Mouse (Mus musculus): ENCODE measurements around the gene Hacd2. TPM values are rescaled to one million over a fixed set of nuclear protein-coding genes. Genes with fewer than 3 reads are reported as not detected.

Gene Hacd2
- polyA plus RNA-seq (2012; rRNA removed): 34.0 and 44.7 TPM in 2 replicates

DNA sequence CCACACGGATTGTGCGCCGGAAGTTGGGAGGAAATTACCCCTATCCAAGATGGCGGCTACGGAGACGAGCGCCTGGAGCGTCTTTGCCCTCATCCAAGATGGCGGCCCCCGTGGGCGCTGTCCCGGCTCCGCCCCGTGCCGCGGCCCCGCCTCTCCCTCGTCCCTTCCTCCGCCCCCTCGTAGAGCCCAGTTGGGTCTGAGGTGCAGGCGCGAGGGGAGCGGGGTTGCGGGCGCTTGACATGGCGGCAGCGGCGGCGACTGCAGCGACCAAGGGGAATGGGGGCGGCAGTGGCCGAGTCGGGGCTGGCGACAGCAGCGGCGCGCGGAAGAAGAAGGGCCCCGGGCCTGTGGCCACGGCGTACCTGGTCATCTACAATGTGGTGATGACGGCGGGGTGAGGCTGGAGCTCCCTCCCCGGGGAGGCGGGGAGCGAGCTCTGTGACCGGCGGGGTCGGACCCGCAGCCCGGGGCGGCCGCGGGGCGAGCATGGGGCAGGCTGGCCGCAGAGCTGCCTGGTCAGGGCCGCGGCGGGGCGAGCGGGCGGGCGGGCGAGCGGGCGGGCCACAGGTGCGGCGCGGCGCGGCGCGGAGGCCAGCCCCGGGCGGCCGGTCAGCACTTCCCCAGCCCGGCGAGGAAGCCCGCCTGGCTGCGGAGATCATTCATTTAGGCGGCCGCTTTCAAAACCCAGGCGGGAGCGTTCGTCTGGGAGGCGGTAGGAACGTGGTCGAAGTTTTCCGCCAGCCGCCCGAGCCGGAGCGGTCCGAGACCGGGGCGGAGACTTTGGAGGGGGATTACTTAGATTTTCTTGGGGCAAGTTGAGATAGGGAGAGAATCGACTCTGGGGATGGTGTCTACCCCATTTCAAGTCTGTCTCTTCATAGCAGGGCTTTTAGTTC lies at the start of gene Hacd2:
Gene Hacd2, plus strand, starts transcription at position 187 of the 896 bp plus-strand sequence.
- DNase-seq (ENCODE audit: extremely low spot score in 1 of 2, low spot score in 1 of 2): peak; percentile 88 to 97

DNA sequence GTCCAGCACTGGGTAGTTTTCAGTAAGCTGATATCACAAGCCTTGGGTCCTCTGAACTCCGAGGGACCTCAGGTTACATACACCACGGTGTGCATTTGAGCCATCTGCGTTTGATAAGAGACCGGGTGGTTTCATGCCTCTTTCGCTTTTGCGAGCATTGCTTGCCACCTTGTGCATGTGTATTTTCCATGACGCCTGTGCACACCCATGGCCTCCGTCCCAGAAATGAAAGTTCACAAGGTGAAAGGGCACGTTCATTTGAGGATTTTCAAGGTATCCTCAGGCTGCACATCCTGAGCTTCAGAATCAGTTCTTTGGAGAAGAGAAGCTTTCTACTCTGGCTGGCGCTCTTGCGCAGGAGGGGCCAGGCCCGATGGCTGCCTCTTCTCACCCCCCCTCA lies 49.8 kb upstream of the Hacd2 start:
- no peak for DNase-seq (ENCODE audit: extremely low spot score in 1 of 2, low spot score in 1 of 2)

DNA sequence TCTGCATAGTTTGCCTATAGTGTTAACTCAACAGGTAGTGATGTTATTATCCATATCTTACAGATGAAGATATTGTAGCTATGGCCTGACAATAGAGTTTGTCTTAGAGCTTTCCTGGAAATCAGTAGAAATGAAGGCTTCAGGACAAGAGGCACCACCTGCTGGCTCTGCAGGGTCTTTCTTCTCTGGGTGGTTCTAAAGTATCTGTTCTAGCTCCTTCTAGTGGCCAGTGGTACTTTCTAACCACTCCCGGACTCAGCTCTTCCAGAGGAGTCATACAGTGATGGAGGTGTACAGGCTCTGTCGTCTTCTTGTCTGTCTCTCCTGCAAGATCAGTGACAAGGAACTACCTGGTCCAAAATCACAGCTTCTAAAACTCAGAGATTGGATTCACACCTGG lies 46.7 kb upstream of the Hacd2 start:
- DNase-seq (ENCODE audit: extremely low spot score in 1 of 2, low spot score in 1 of 2): no peak

DNA sequence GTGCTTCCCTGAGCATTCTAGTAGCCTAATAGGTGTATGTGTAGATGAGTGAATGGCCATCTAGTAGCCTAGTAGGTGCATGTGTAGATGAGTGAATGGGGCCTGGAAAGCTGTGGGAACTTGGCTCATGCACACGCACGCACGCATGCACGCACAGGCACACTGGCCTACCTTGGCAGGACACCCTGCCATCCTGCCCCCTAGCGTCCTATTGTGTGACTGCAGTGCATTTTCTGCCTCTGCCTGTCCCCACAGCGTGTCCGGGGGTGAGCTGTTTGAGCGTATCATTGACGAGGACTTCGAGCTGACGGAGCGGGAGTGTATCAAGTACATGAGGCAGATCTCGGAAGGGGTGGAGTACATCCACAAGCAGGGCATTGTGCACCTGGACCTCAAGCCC lies 45.6 kb upstream of the Hacd2 start:
- DNase-seq (ENCODE audit: extremely low spot score in 1 of 2, low spot score in 1 of 2): no peak

DNA sequence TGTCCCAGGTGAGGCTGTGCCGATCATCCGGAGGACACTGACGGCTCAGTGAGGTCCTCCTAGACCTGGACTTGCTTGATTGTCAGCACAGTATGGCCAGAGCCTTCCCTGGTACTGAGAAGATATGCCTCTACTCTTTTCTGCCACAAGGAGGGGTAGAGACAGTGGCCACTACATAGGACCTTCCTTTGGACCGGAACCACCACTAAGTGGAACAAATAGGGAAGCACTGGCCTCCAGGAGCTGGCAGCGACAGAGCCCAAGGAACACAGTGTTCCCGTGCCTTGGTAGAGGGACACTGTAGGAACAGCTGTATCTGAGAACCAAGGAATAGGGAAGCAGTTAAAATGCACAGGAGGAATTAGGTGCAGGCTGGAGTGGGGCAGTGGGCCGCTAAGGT lies 44.2 kb upstream of the Hacd2 start:
- DNase-seq (ENCODE audit: extremely low spot score in 1 of 2, low spot score in 1 of 2): no peak

DNA sequence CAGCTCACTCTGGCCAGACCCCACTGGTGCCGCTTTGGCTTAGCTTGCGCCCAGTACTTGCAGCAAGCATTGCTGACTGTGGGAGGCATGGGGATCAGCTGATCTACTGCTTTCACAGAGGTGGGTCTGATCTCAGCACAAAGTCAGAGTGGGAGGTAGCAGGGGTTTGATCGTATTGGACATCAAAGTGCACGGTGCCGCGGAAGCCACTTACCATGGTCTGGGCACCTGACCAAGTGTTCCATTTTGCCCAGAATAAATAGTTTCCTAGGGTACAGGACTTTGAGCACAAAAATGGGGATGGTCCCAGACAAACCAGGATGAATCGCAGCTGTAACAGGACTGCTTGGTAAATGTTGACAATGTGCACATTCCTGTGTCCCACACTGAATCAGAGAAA lies 41.2 kb upstream of the Hacd2 start:
- DNase-seq (ENCODE audit: extremely low spot score in 1 of 2, low spot score in 1 of 2): no peak

DNA sequence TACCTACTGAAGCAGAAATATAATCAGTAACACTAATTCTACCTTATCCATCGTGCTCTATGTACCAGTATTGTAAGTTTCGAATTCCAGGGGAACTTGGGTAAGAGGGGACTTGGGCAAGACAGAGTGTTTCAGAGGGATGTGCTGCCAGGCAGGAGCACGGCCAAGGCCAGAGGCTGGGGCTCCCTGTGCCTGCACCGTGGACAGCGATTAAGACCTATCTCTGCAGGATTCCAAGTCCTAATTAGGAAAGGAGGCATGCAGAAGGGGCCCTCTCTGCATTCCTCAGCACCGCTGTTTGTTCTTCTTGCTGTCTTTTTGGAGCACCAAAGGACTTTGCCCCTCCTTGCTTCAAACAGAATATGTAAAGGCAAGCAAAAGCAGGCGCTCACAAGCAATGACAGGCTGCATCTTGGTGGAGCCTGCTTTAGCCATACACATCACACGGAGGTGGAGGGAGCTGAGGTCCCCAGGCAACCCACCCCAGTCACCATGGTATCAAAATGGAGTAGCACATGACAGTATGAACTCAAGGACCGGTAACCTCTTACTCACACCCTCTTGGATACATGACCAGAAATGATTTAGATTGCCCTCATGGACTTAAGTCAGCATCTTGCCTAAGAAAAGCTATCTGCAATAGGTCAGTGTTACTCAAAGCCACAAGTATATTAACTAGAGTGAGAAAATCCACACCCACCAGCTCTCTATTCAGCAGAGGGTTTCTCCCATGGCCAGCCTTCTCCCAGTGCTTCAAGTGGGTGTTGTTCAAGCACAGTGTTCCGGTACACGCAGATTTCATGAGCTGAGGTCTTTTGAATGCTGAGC lies 37.8 kb upstream of the Hacd2 start:
- no peak for DNase-seq (ENCODE audit: extremely low spot score in 1 of 2, low spot score in 1 of 2)

DNA sequence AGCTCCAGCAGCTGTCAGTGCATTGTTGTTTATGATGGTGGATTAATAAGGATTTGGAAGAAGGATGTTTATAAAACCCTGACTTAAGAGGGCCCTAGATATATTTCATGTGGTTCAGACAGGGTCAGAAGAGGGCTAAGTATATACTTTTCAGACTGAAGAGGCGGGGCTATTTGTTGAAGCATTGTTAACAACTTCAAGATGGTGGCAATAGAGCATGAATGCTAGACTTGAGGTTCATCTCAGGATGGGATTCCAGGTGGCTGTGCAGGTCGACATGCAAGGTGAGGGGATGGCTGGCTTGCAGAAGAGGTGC lies 37.2 kb upstream of the Hacd2 start:
- DNase-seq (ENCODE audit: extremely low spot score in 1 of 2, low spot score in 1 of 2): no peak

DNA sequence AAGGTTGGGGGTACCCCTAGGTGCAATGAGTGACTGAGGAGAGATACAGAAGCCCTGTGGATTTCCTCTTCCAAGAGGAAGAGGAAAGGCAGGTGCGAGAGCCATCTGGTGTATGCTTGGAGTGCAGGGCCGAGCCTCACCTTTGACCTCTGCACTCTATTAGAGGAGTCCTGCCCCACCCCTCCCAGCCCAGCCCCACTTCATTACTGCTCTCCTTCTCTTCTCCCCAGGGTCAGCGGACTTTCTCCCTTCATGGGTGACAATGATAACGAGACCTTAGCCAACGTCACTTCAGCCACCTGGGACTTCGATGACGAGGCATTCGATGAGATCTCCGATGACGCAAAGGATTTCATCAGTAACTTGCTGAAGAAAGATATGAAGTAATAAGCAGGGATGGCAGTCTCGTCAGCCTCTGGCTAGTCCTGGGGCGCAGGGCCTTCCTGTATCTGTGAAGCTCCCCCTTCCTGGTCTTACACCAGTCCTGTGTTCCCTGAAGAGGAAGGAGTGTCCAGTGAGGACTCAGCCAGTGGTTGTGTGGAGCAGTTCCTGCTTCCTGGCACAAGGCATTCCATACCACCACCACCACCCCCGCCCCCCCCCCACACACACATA lies 35.9 kb upstream of the Hacd2 start:
- no peak for DNase-seq (ENCODE audit: extremely low spot score in 1 of 2, low spot score in 1 of 2)

DNA sequence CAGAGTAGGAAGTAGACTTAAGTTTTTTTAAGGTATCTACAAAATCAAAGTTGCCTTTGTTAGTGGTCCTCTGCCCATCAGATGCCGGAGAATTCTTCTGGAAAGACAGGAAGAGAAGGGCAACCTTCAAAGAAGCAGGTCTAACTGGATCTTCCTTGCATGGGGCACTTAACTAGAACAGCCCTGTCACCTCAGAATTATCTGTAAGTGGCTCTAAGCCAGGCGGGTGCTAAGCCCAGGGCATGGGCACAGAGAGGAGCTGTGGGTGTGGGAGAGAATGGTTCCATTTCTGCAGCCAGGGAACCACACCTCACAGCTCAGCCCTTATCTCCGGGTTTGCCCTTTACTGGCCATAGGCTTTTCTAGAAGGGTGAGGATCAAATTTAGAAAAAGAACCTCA lies 30.9 kb upstream of the Hacd2 start:
- DNase-seq (ENCODE audit: extremely low spot score in 1 of 2, low spot score in 1 of 2): no peak

DNA sequence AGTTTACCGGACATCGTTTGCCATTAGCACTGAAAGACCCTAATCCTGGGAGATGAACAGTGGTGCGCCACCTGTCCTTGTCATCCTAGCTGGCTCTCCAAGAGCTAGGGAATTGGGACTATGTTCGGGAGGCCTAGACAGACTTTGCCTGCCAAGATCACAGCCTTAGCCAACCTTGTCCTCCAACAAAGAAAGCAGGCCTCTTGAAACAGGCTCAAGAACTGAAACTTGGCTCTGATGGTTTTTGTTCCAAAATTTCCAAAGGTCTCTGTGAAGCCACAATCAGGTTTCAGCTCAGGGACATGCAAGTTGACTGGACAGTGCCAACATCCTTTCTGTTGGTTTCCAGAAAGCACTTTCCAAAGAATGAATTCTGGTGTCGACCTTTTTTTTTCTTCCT lies 29.4 kb upstream of the Hacd2 start:
- DNase-seq (ENCODE audit: extremely low spot score in 1 of 2, low spot score in 1 of 2): peak in 1 of 2 experiments; percentile 25

DNA sequence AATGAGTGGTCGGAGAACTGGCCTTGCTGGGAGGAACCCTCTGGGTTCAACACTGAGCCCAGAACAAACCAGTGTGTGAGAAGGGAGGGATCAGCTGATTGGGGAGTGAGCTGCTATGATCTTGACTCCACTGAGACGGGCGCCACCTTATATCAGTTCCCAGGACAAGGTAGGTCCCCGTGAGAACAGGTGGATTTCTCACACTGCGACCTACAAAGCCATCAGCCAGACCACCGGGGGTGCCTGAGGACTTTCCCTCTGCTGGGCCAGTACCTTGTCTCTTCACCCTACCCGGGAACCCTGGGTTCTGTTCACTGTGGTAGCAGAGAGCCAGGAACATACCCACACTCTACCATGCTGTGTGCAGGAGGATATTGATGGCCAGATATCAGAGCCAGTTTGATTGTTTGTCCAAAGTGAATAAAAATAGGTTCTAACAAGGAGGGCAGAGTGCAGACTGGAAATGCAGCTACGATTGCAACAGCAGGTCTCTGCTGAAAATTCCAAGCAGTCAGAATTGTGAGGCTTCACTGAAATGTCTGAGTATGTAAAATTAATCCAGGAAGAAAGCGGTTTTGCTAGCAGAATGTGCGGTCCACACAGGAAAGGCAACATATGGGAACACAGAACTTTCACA lies 28.4 kb upstream of the Hacd2 start:
- DNase-seq (ENCODE audit: extremely low spot score in 1 of 2, low spot score in 1 of 2): no peak

DNA sequence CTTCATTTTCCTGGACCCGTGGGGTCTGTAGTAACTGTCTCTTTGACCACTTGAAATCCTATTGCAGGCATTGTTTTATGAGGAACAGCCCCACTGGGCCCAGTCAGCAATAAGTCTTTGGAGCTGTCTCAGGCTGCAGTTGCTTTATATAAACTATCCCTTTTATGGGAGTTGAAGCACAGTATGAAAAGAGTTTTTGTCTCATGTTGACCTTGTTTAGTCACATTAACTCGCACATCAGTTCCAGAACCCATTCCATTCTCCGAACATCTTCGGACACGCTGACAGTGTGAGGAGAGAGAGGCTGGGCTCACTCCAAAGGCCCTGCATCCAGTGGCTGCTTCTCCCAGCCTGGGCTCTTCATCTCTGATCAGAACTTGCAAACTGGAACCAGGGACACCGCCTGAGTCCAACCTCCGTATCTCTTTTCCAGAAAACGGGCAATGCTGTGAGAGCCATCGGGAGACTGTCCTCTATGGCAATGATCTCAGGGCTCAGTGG lies 27.5 kb upstream of the Hacd2 start:
- DNase-seq (ENCODE audit: extremely low spot score in 1 of 2, low spot score in 1 of 2): no peak

DNA sequence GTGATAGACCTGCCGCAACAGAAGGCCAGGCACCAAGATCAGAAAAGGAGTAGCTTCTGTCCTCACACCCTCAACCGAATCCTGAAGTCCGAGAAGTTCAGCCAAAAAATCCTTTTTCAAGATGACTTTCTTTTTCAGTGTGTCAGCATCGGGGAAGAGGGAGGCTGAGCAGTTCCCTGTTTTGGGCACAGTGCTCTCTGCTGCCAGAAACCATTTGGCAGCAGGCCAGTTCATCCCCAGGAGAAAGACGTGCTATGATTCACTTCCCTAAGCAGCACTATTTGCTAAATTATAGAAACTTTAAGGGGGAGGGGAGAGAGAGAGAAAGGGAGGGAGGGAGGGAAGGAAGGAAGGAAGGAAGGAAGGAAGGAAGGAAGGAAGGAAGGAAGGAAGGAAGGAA lies 26.1 kb upstream of the Hacd2 start:
- peak; percentile 81 to 90 for DNase-seq (ENCODE audit: extremely low spot score in 1 of 2, low spot score in 1 of 2)

DNA sequence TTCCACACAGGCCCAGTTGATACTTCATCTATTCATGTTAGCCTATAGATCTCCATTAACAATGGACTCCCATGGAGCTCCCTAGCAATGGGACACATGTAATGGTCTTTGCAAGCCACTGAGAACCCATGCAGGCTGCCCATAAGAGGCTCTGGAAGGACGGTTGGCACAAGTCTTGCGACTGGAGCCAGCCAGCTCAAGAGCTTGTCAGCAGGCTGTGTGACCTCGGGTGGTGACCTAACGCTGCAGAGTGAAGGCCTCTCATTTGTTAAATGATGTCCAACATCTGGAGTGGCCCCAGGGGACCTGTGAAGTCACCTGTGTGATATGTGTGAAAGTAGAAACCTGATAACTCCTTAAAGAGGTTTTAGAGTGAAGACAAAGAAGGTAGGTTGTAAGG lies 25.2 kb upstream of the Hacd2 start:
- DNase-seq (ENCODE audit: extremely low spot score in 1 of 2, low spot score in 1 of 2): no peak

DNA sequence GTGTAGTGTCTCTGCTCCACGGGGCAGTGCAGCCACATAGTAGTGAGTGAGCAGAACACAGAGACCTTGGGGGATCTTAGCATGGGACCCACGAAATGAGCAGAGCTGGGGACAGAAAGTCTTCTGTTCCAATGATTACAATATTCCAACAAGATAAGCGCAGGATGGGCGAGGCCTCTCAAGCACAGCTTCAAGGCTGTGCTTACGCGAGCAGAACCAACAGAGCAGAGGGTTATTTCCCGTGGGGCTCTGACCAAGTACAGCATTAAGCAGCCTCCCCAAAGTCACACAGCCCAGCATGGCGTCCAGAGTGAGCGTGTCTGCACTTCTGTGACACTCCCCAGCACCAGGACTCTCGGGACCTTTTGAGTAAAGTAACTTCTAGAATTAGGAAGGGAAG lies 24.7 kb upstream of the Hacd2 start:
- DNase-seq (ENCODE audit: extremely low spot score in 1 of 2, low spot score in 1 of 2): no peak

DNA sequence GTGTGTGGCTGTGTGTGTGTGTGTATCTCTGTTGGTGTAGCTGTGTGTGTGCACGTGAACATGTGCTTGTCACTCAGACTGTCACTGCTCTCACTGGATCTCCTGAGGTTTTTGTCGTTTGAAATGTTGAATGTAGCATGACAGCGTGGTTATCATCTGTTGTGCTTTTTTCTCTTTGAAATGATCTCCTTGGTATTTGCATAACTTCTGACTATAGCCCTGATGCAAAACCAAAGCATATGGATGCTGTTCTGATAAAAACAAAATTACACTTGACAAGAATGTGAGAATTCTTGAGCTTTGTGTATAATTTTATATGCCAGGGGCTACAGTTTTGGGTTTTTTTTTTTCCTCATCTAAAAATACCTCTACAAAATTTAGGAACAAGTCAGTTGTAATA lies 23.2 kb upstream of the Hacd2 start:
- DNase-seq (ENCODE audit: extremely low spot score in 1 of 2, low spot score in 1 of 2): peak in 1 of 2 experiments; percentile 26

DNA sequence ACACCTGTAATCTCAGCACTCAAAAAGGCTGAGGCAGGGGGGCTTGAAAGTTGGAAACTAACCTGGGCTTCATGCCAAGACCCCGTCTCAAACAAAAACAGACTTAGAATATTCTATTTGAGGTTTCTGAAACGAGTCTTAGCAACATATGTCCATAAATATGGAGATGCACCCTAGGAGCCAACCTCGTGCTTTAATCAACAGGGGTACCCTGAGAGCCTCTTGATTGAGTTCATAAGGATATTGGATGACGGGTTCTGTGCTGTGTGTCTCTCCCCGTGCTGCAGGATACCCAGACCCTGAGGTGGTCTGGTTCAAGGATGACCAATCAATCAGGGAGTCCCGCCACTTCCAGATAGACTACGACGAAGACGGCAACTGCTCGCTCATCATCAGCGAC lies 22.2 kb upstream of the Hacd2 start:
- DNase-seq (ENCODE audit: extremely low spot score in 1 of 2, low spot score in 1 of 2): no peak

DNA sequence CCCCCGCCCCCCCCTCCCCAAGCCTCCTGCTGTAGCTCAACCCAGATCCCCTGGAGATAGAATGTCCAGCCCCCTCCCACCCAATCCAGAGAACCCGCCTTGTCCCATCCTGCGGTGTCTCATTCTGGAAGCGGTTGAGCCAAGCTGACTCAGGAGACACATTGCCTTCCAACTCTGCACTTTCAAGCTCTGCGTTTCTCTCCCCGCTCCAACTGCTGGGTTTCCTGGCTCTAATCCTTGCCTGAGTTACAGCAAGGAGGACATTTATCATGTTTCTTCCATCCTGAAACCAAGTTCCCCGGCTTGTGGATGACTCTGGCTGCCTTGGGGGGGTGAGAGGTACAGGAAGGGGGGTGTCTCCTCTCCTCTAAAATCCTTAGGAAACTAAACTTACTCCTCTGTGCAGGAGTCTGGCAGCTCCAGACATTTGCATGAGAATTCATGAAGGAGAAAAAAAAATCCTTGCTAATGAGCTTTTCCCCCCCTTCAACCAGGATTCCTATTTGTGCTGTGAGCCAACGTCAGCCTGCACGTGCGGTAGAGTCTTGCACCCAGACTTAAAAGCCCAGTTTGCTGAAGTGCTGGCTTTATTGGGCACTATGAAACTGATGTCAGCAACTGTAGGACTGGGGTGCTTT lies 21.2 kb upstream of the Hacd2 start:
- peak in 1 of 2 experiments; percentile 68 for DNase-seq (ENCODE audit: extremely low spot score in 1 of 2, low spot score in 1 of 2)

DNA sequence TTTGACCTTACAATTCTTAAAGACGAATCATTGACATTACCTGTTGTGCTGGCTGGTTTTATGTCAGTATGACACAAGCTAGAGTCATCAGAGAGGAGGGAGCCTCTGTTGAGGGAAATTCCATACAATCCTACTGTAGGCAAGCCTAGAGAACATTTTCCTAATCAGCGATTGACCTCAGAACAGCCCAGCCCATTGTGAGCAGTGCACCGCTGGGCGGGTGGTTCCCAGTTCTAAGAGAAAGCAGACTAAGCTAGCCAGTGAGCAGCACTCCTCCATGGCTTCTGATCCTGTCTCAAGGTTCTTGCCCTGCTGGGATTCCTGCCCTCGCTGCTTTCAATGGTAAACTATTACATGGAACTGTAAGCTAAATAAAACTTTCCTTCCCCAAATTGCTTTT lies 17.9 kb upstream of the Hacd2 start:
- no peak for DNase-seq (ENCODE audit: extremely low spot score in 1 of 2, low spot score in 1 of 2)

Data from frontal cortex, adult 2 months (tissue).